ENCODE assay signal across 8 mouse cellular contexts in genomic region chr1:74390287-74390906, GRCm38 (mm10). TPM values are rescaled to one million over a fixed set of nuclear protein-coding genes. Genes with fewer than 3 reads are reported as not detected.
A peak's percentile ranks its signal among the peaks of the same experiment; 100 is the strongest.
DNase-seq lines count a peak whose midpoint lies in the region; ATAC-seq and TF ChIP-seq lines count a peak whose summit lies in the region.

No protein-coding gene starts in this region.

- peak; percentile 78 for TF ChIP-seq CTCF in thymus, adult 2 months (IDR thresholded peaks at IDR 0.05; ENCODE audit: borderline replicate concordance, control insufficient read depth, extremely low read depth, insufficient read depth, low read length, poor library complexity)

- 9% methylated on average over 21 of the region's 21 CpGs for WGBS in forebrain, embryonic 11.5 days
- 4% methylated on average over 21 of the region's 21 CpGs for WGBS in hindbrain, embryonic 13.5 days
- 6% methylated on average over 21 of the region's 21 CpGs for WGBS in liver, embryonic 11.5 days
- WGBS in thymus, adult 2 months, result 3% methylated on average over 21 of the region's 21 CpGs

- TF ChIP-seq POLR2A in myocyte (IDR thresholded peaks at IDR 0.05; ENCODE audit: insufficient read length, low read depth), result no peak
- TF ChIP-seq POLR2A in thymus, adult 2 months (IDR thresholded peaks at IDR 0.05; ENCODE audit: control insufficient read depth, extremely low read depth, insufficient read depth, low read length, poor library complexity), result no peak

- H3K27me3 ChIP-seq in forebrain, embryonic 11.5 days (ENCODE audit: control insufficient read depth, insufficient read depth, low read length), result peaks cover 2% of the 10 kb centered on the region; the same call in 1 of the 2 replicates
- H3K27me3 ChIP-seq in hindbrain, embryonic 13.5 days, result peaks cover 29% of the 10 kb centered on the region
- H3K27me3 ChIP-seq in liver, embryonic 11.5 days (replicated peaks; ENCODE audit: control insufficient read depth, insufficient read depth, low read length), result no peaks in the 10 kb centered on the region
- H3K27me3 ChIP-seq in myocyte (ENCODE audit: control insufficient read depth, insufficient read depth, insufficient read length), result no peaks in the 10 kb centered on the region
- no peaks in the 10 kb centered on the region for H3K27me3 ChIP-seq in thymus, adult 2 months (ENCODE audit: control insufficient read depth, insufficient read depth, low read length)

- no peak overlapping the region; the same call in 1 of the 2 replicates for H3K27ac ChIP-seq in forebrain, embryonic 11.5 days (ENCODE audit: low read depth, low read length)
- H3K27ac ChIP-seq in hindbrain, embryonic 13.5 days, result no peak overlapping the region
- peak overlapping the region; percentile 99 for H3K27ac ChIP-seq in liver, embryonic 11.5 days (ENCODE audit: low read depth, low read length)
- H3K27ac ChIP-seq in thymus, adult 2 months (ENCODE audit: control insufficient read depth, insufficient read depth, low read length), result peak overlapping the region; percentile 30; the same call in 1 of the 2 replicates

- ATAC-seq in forebrain, embryonic 11.5 days (replicated peaks; ENCODE audit: low FRiP score), result no peak
- no peak for ATAC-seq in hindbrain, embryonic 13.5 days (ENCODE audit: low FRiP score)
- no peak for ATAC-seq in liver, embryonic 11.5 days (replicated peaks; ENCODE audit: low FRiP score)

- H3K9ac ChIP-seq in forebrain, embryonic 11.5 days (ENCODE audit: low read length), result peak overlapping the region; percentile 29
- no peak overlapping the region for H3K9ac ChIP-seq in hindbrain, embryonic 13.5 days
- peak overlapping the region; percentile 89 for H3K9ac ChIP-seq in liver, embryonic 11.5 days (ENCODE audit: low read depth, low read length)

- peaks cover 18% of the 10 kb centered on the region for H3K79me2 ChIP-seq in myocyte (ENCODE audit: control insufficient read depth, insufficient read depth)

- peaks cover 16% of the 10 kb centered on the region for H3K4me1 ChIP-seq in forebrain, embryonic 11.5 days (replicated peaks; ENCODE audit: control insufficient read depth, insufficient read depth, low read length)
- H3K4me1 ChIP-seq in hindbrain, embryonic 13.5 days (replicated peaks), result peaks cover 36% of the 10 kb centered on the region
- H3K4me1 ChIP-seq in liver, embryonic 11.5 days (replicated peaks; ENCODE audit: control insufficient read depth, insufficient read depth, low read length), result peaks cover 43% of the 10 kb centered on the region
- H3K4me1 ChIP-seq in thymus, adult 2 months (replicated peaks; ENCODE audit: control insufficient read depth, insufficient read depth, low read length), result peaks cover 40% of the 10 kb centered on the region

- H3K4me3 ChIP-seq in forebrain, embryonic 11.5 days (ENCODE audit: low read depth, low read length), result peak overlapping the region; percentile 14; the same call in 1 of the 2 replicates
- peak overlapping the region; percentile 19; the same call in 1 of the 2 replicates for H3K4me3 ChIP-seq in hindbrain, embryonic 13.5 days
- peak overlapping the region; percentile 75 for H3K4me3 ChIP-seq in liver, embryonic 11.5 days (ENCODE audit: low read depth, low read length)
- peak overlapping the region; percentile 55 for H3K4me3 ChIP-seq in myocyte
- H3K4me3 ChIP-seq in thymus, adult 2 months (ENCODE audit: control insufficient read depth, insufficient read depth, low read length), result peak overlapping the region; percentile 23; the same call in 1 of the 2 replicates

- DNase-seq in adrenal gland, adult (ENCODE audit: inconsistent age in 2 of 2, low spot score in 1 of 2), result peak; percentile 78 to 87
- DNase-seq in adrenal gland, postnatal 4 days (ENCODE audit: low spot score in 2 of 2), result no peak
- peak; percentile 80 for DNase-seq in c-Kit-negative CD71-positive TER-119-positive erythroid progenitor cells, embryonic 14.5 days (ENCODE audit: low read depth, low spot score)
- DNase-seq in forebrain, embryonic 11.5 days (ENCODE audit: low spot score), result peak; percentile 73
- DNase-seq in liver, embryonic 11.5 days (ENCODE audit: low spot score), result peak; percentile 67
- DNase-seq in thymus, adult 2 months, result peak; percentile 68

- no peak overlapping the region for H3ac ChIP-seq in myocyte (ENCODE audit: control insufficient read depth, insufficient read length)

- peak overlapping the region; percentile 40 for H3K4me2 ChIP-seq in forebrain, embryonic 11.5 days (ENCODE audit: low read depth, low read length, severe bottlenecking)
- H3K4me2 ChIP-seq in hindbrain, embryonic 13.5 days, result peak overlapping the region; percentile 96
- peak overlapping the region; percentile 100 for H3K4me2 ChIP-seq in liver, embryonic 11.5 days
- peak overlapping the region; percentile 84 for H3K4me2 ChIP-seq in myocyte (ENCODE audit: low read depth)

- peaks cover 10% of the 10 kb centered on the region for H3K36me3 ChIP-seq in forebrain, embryonic 11.5 days (ENCODE audit: control insufficient read depth, insufficient read depth, low read length)
- H3K36me3 ChIP-seq in hindbrain, embryonic 13.5 days, result peaks cover 18% of the 10 kb centered on the region
- H3K36me3 ChIP-seq in liver, embryonic 11.5 days (ENCODE audit: control insufficient read depth, insufficient read depth, low read length), result peaks cover 14% of the 10 kb centered on the region; the same call in 1 of the 2 replicates
- no peaks in the 10 kb centered on the region for H3K36me3 ChIP-seq in myocyte (ENCODE audit: control insufficient read depth, insufficient read depth)
- H3K36me3 ChIP-seq in thymus, adult 2 months (ENCODE audit: control insufficient read depth, insufficient read depth, low read length), result peaks cover 7% of the 10 kb centered on the region

- H3K9me3 ChIP-seq in forebrain, embryonic 11.5 days (ENCODE audit: control insufficient read depth, low read length), result no peaks in the 10 kb centered on the region
- H3K9me3 ChIP-seq in hindbrain, embryonic 13.5 days, result no peaks in the 10 kb centered on the region
- H3K9me3 ChIP-seq in liver, embryonic 11.5 days (ENCODE audit: control insufficient read depth, low read length), result no peaks in the 10 kb centered on the region

TF ChIP-seq in myocyte, 11 proteins besides CTCF, POLR2A, EP300 and RAD21:
- no peak for TF ChIP-seq TCF12 (IDR thresholded peaks at IDR 0.05; ENCODE audit: insufficient read depth, poor library complexity, severe bottlenecking)
- TF ChIP-seq POLR2AphosphoS2 (IDR thresholded peaks at IDR 0.05; ENCODE audit: insufficient read length, low read depth), result no peak
- TF ChIP-seq CEBPB (IDR thresholded peaks at IDR 0.05; ENCODE audit: insufficient read depth, poor library complexity, severe bottlenecking), result no peak
- no peak for TF ChIP-seq MYOG (IDR thresholded peaks at IDR 0.05; ENCODE audit: control insufficient read depth in 1 of 3, insufficient read depth in 1 of 3, insufficient read length in 2 of 3, low read depth in 2 of 3)
- no peak for TF ChIP-seq REST (IDR thresholded peaks at IDR 0.05; ENCODE audit: insufficient read depth, insufficient read length)
- no peak for TF ChIP-seq MYOD1 (IDR thresholded peaks at IDR 0.05; ENCODE audit: control insufficient read depth in 1 of 3, insufficient read length in 2 of 3, low read depth in 2 of 3)
- TF ChIP-seq E2F4 (IDR thresholded peaks at IDR 0.05; ENCODE audit: insufficient read depth), result no peak
- no peak for TF ChIP-seq TCF3 (IDR thresholded peaks at IDR 0.05; ENCODE audit: insufficient read length, low read depth)
- no peak for TF ChIP-seq USF1 (IDR thresholded peaks at IDR 0.05; ENCODE audit: low read depth)
- no peak for TF ChIP-seq MAX (IDR thresholded peaks at IDR 0.05; ENCODE audit: low read depth)
- TF ChIP-seq SRF (IDR thresholded peaks at IDR 0.05; ENCODE audit: control insufficient read depth, insufficient read length, low read depth), result no peak

RNA-seq across cellular contexts. Expression of gene Ctdsp1, which starts 0.9 kb away (rescaled TPM):
- 100 to 1,000 TPM; 156 to 162 TPM for total RNA-seq in adrenal gland, postnatal 4 days (2021)
- 45.7 and 46.9 TPM in 2 replicates for polyA plus RNA-seq in forebrain, embryonic 11.5 days (2014; fragmentation: Nextera tagmentation; extraction: Ambion mirVana)
- 18.5 and 19.8 TPM in 2 replicates for polyA plus RNA-seq in hindbrain, embryonic 13.5 days (2015; fragmentation: Nextera tagmentation; extraction: Ambion mirVana)
- 65.2 and 71.1 TPM in 2 replicates for polyA plus RNA-seq in liver, embryonic 11.5 days (2014; fragmentation: Nextera tagmentation; extraction: Ambion mirVana)
- 64.0 TPM for polyA plus RNA-seq in myocyte (2012; fragmentation: generic; extraction: Trizol)
- 201 and 203 TPM in 2 replicates for polyA plus RNA-seq in thymus, adult 2 months (2012; rRNA removed)

RNA-seq across cellular contexts. Expression of gene Slc11a1, which starts 15.4 kb away (rescaled TPM):
- total RNA-seq in adrenal gland, postnatal 4 days (2021), result 10 to 100 TPM; 10.2 to 13.6 TPM
- polyA plus RNA-seq in forebrain, embryonic 11.5 days (2014; fragmentation: Nextera tagmentation; extraction: Ambion mirVana), result 1.0 and 1.9 TPM in 2 replicates
- polyA plus RNA-seq in hindbrain, embryonic 13.5 days (2015; fragmentation: Nextera tagmentation; extraction: Ambion mirVana), result 2.4 and 2.5 TPM in 2 replicates
- polyA plus RNA-seq in liver, embryonic 11.5 days (2014; fragmentation: Nextera tagmentation; extraction: Ambion mirVana), result 10.0 and 10.4 TPM in 2 replicates
- polyA plus RNA-seq in myocyte (2012; fragmentation: generic; extraction: Trizol), result 1.0 TPM
- polyA plus RNA-seq in thymus, adult 2 months (2012; rRNA removed), result 46.3 and 48.7 TPM in 2 replicates

RNA-seq across cellular contexts. Expression of gene Vil1, which starts 18.8 kb away (rescaled TPM):
- total RNA-seq in adrenal gland, postnatal 4 days (2021), result 1 to 10 TPM; 1.6 to 7.1 TPM
- polyA plus RNA-seq in forebrain, embryonic 11.5 days (2014; fragmentation: Nextera tagmentation; extraction: Ambion mirVana), result 0.13 and 0.21 TPM in 2 replicates
- polyA plus RNA-seq in hindbrain, embryonic 13.5 days (2015; fragmentation: Nextera tagmentation; extraction: Ambion mirVana), result 0.16 and 0.18 TPM in 2 replicates
- 0.88 and 0.94 TPM in 2 replicates for polyA plus RNA-seq in liver, embryonic 11.5 days (2014; fragmentation: Nextera tagmentation; extraction: Ambion mirVana)
- polyA plus RNA-seq in myocyte (2012; fragmentation: generic; extraction: Trizol), result 0.02 TPM
- 0.74 and 1.0 TPM in 2 replicates for polyA plus RNA-seq in thymus, adult 2 months (2012; rRNA removed)

RNA-seq across cellular contexts. Expression of gene Catip, which starts 28.5 kb away (rescaled TPM):
- under 1 TPM; 0.48 to 0.50 TPM for total RNA-seq in adrenal gland, postnatal 4 days (2021)
- 0.52 TPM in 1 of 2 replicates, not detected in the other for polyA plus RNA-seq in forebrain, embryonic 11.5 days (2014; fragmentation: Nextera tagmentation; extraction: Ambion mirVana)
- 0.80 and 1.6 TPM in 2 replicates for polyA plus RNA-seq in hindbrain, embryonic 13.5 days (2015; fragmentation: Nextera tagmentation; extraction: Ambion mirVana)
- polyA plus RNA-seq in liver, embryonic 11.5 days (2014; fragmentation: Nextera tagmentation; extraction: Ambion mirVana), result 0.21 TPM in 1 of 2 replicates, not detected in the other
- polyA plus RNA-seq in myocyte (2012; fragmentation: generic; extraction: Trizol), result 0.10 TPM
- polyA plus RNA-seq in thymus, adult 2 months (2012; rRNA removed), result 0.13 and 0.27 TPM in 2 replicates

Comparison
In these comparisons a context has a peak if more than half of its experiments do, and no peak if none do; other contexts are left out.
1. DNase-seq: peak in adrenal gland, adult (2 of 2), c-Kit-negative CD71-positive TER-119-positive erythroid progenitor cells, embryonic 14.5 days (single experiment), forebrain, embryonic 11.5 days (single experiment), liver, embryonic 11.5 days (single experiment) and thymus, adult 2 months (single experiment); none in adrenal gland, postnatal 4 days (0 of 2).
2. H3K27ac ChIP-seq: peak in liver, embryonic 11.5 days (single experiment) and thymus, adult 2 months (single experiment); none in forebrain, embryonic 11.5 days (single experiment) and hindbrain, embryonic 13.5 days (single experiment).
3. H3K4me2 ChIP-seq: peak in every context shown above with its lines; median percentile 100 in liver, embryonic 11.5 days; 96 in hindbrain, embryonic 13.5 days; 84 in myocyte; 40 in forebrain, embryonic 11.5 days.
4. H3K4me3 ChIP-seq: peak in every context shown above with its lines; median percentile 75 in liver, embryonic 11.5 days; 55 in myocyte; 23 in thymus, adult 2 months; 19 in hindbrain, embryonic 13.5 days; 14 in forebrain, embryonic 11.5 days.